Mouse (Mus musculus) kidney, postnatal 0 days (tissue): ENCODE measurements at regions not wholly inside any gene's neighbourhood (a gene's known extent, or its start where the extent isn't known, plus 50 kb on each side); places are given as distances from the start of the nearest gene placed in this dataset.
A peak's percentile ranks its signal among the peaks of the same experiment; 100 is the strongest.

ENCODE experiments used
- ATAC-seq: fragments of 200-750 bp; cut with Nextera tagmentation; replicated peaks from 2 replicates; pipeline ENCODE4 v1.8.0; 2017; ENCODE audit warnings: low read depth, moderate number of reproducible peaks, moderate TSS enrichment, moderate library complexity; ENCODE audit not compliant: low FRiP score
- DNase-seq: peaks from one replicate; pipeline ENCODE4 v3.0.0-alpha.2; 2016; ENCODE audit warnings: low spot score
- H3K27ac ChIP-seq: fragments of 300-500 bp; sonication (generic); 2 replicates; pipeline ENCODE4 v1.5.1; 2014; ENCODE audit warnings: mild to moderate bottlenecking
- H3K27me3 ChIP-seq: fragments of 300-500 bp; sonication (generic); 2 replicates; pipeline ENCODE4 v1.6.1; 2014; ENCODE audit warnings: low read length, mixed read lengths; ENCODE audit not compliant: insufficient read depth
- H3K36me3 ChIP-seq: fragments of 300-500 bp; sonication (generic); 2 replicates; pipeline ENCODE4 v1.6.1; 2014; ENCODE audit warnings: low read length, mixed read lengths; ENCODE audit not compliant: insufficient read depth
- H3K4me1 ChIP-seq: fragments of 300-500 bp; sonication (generic); replicated peaks from 2 replicates; pipeline ENCODE4 v1.6.1; 2014; ENCODE audit warnings: antibody characterized with exemption, low read length, mixed read lengths; ENCODE audit not compliant: insufficient read depth
- H3K4me2 ChIP-seq: fragments of 300-500 bp; sonication (generic); 2 replicates; pipeline ENCODE4 v1.6.1; 2014; ENCODE audit warnings: mild to moderate bottlenecking, low read length, moderate library complexity, mixed read lengths
- H3K4me3 ChIP-seq: fragments of 300-500 bp; sonication (generic); replicated peaks from 2 replicates; pipeline ENCODE4 v1.5.1; 2014; ENCODE audit warnings: low read depth, low read length
- H3K9ac ChIP-seq: fragments of 300-500 bp; sonication (generic); 2 replicates; pipeline ENCODE4 v1.6.1; 2014; ENCODE audit warnings: low read depth, low read length
- H3K9me3 ChIP-seq: fragments of 300-500 bp; sonication (generic); replicated peaks from 2 replicates; pipeline ENCODE4 v1.6.1; 2016; ENCODE audit warnings: low read length, inconsistent platforms, mixed read lengths
- CTCF ChIP-seq: IDR thresholded peaks from 2 replicates; pipeline ENCODE4 v1.5.1; 2016; ENCODE audit warnings: antibody characterized with exemption, low read depth, mild to moderate bottlenecking, moderate library complexity
- WGBS: fragments of 180-500 bp; shearing (Covaris S2); extraction: QIAGEN DNeasy Blood & Tissue Kit; methylation state at CpG from one replicate; pipeline ENCODE4 v1.1.7; 2014; 5-methylcytosine and 5-hydroxymethylcytosine counted together

DNA sequence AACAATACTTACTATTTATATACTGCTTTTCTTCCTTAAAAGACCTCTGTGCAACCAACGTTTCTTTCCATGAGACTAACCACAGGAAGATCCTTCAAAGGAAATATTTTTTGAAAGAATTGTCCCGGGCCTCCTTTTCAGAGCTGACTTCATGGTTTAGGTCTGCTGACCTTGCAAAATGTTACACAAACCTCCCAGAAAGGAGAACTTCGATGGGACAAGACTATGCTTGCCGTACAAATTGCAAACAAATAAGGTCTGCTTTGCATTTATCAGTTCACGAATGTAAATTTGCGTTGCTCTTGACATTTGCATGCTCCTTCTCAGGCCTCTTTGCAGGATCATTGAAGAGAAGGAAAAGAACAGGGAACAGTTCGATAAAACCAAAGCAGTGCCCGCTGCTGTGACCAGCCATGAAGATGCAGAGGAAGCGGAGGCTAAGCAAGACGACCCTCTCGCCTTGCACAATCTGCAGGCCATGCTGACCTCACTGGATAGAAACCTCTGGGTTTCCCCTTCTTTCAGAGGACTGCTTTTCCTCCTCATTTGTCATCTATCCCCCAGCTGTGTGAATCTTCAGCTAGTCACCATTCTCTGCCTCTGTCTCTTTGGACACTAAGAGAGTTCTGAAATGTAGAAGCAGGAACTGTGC is 147.2 kb downstream of the Kctd12 start:
- Histone ChIP-seq H3K4me2 (no peak overlapping the region), H3K27me3 (no peaks in the 10 kb centered on the region), H3K4me1 (no peaks in the 10 kb centered on the region), H3K36me3 (no peaks in the 10 kb centered on the region), H3K4me3 (no peak overlapping the region), H3K27ac (no peak overlapping the region), H3K9me3 (no peaks in the 10 kb centered on the region), H3K9ac (no peak overlapping the region)
- no peak for TF ChIP-seq CTCF
- ATAC-seq, result no peak
- WGBS, result 86% methylated on average over 11 of the region's 11 CpGs
- no peak for DNase-seq

GRCm38 (mm10) chr14:102828442-102828841 is 154.0 kb downstream of the Kctd12 start:
- Histone ChIP-seq H3K4me3 (no peak overlapping the region), H3K9ac (no peak overlapping the region), H3K27ac (no peak overlapping the region), H3K9me3 (no peaks in the 10 kb centered on the region), H3K36me3 (no peaks in the 10 kb centered on the region), H3K4me2 (no peak overlapping the region), H3K4me1 (no peaks in the 10 kb centered on the region), H3K27me3 (no peaks in the 10 kb centered on the region)
- DNase-seq (no peak), ATAC-seq (no peak)
- no peak for TF ChIP-seq CTCF
- 79% methylated on average over 3 of the region's 3 CpGs for WGBS

DNA sequence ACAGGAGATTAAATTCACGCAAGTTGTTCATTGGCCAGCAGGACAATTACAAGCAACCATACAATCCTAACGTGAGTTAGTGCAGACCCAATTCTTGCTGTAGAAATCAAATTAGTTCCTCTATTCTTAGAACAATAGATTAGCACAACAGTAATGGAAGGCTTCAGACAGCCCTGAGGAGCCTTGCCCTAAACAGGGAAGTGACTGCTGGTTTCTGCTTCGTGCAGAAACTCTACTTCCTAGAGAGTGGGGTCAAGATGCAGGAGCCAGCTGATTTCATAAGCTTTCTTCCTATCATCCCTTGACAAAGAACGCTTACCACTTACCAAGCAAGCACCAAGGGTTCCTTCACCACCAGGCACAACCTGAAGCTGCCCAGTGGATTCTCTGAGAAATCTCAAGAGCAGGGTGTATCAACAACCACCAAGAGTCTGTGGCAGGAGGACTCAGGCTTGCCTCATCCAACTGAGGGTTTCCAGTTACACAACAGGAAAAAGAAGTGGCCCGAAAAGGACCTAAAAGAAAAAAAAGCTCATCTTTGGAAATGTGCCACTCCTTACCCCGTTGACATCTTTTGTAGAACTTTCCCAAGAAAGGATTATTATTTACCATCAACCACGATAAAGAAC is 154.6 kb downstream of the Kctd12 start:
- no peak overlapping the region for H3K27ac ChIP-seq
- H3K4me3 ChIP-seq, result no peak overlapping the region
- no peak for TF ChIP-seq CTCF
- no peak overlapping the region for H3K9ac ChIP-seq
- no peaks in the 10 kb centered on the region for H3K27me3 ChIP-seq
- H3K4me2 ChIP-seq, result no peak overlapping the region
- WGBS, result 75% methylated on average over 7 of the region's 7 CpGs
- H3K9me3 ChIP-seq, result no peaks in the 10 kb centered on the region
- ATAC-seq (no peak), DNase-seq (no peak)
- H3K4me1 ChIP-seq, result no peaks in the 10 kb centered on the region
- no peaks in the 10 kb centered on the region for H3K36me3 ChIP-seq

DNA sequence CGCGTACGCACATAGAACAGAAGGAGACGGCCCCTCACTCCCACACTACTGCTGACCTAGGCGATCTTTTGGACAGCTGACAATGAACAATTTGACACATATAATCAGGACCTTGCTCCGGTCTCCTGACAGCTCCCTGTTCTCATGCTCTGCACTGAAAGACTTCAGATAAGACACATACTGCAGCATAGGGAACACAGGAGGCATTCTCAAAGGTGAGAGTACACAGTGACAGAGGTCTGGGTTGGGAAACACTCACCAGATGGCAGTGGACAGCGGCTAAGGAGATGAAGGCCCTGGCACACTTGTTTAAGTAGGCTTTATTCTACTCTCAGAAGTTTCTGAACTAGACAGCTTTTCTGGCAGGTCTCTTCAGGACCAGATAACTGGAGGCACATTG is 156.9 kb downstream of the Kctd12 start:
- Histone ChIP-seq H3K36me3 (no peaks in the 10 kb centered on the region), H3K27ac (no peak overlapping the region), H3K9me3 (no peaks in the 10 kb centered on the region), H3K4me2 (no peak overlapping the region), H3K9ac (no peak overlapping the region), H3K4me3 (no peak overlapping the region), H3K4me1 (no peaks in the 10 kb centered on the region), H3K27me3 (no peaks in the 10 kb centered on the region)
- WGBS, result 83% methylated on average over 7 of the region's 7 CpGs
- no peak for TF ChIP-seq CTCF
- ATAC-seq (no peak), DNase-seq (no peak)

DNA sequence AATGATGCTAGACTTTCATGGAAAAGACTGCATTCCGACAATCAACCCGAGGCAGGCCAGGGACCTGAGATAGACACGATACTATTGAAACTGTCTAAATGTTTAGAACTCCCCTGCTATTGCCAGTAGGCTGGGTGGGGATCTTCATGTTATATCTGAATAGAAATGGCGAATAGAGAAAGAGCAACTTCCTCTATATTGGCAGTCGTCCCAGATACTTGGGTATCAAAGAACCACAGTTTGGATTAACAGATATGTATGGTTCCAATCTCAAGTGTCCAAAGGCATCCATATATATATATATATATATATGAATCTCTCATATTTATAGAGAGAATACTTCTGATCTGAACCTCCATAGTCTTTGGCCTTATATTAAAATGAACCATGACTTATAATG is 161.8 kb downstream of the Kctd12 start:
- Histone ChIP-seq H3K4me1 (no peaks in the 10 kb centered on the region), H3K36me3 (no peaks in the 10 kb centered on the region), H3K4me2 (no peak overlapping the region), H3K27me3 (no peaks in the 10 kb centered on the region), H3K27ac (no peak overlapping the region), H3K9ac (no peak overlapping the region), H3K9me3 (no peaks in the 10 kb centered on the region), H3K4me3 (no peak overlapping the region)
- ATAC-seq (no peak), DNase-seq (no peak)
- no peak for TF ChIP-seq CTCF
- WGBS, result 93% methylated on average over 5 of the region's 5 CpGs

DNA sequence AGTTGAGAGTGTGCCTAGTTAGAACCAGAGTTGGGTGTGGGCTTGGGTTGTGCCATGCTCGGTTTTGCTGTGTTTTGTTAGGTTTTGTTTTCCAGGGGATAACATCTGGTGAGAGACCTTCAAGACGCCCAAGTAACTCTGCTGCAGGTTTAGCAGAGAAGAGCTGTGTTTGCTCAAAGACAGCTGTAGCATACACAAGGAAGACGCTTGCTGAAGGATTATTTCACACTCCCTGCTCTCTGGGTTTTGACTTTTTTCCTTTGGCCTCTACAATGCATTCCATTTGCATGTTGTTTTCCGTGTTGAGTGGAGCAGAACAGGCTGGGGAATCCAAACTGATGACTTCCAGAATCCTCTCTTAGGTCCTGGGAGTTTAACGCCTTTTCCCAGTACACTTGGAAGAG is 170.8 kb downstream of the Kctd12 start:
- Histone ChIP-seq H3K27ac (no peak overlapping the region), H3K36me3 (no peaks in the 10 kb centered on the region), H3K4me3 (no peak overlapping the region), H3K4me1 (no peaks in the 10 kb centered on the region), H3K27me3 (no peaks in the 10 kb centered on the region), H3K9me3 (no peaks in the 10 kb centered on the region), H3K4me2 (no peak overlapping the region), H3K9ac (no peak overlapping the region)
- no peak for TF ChIP-seq CTCF
- DNase-seq, result peak; percentile 67
- WGBS, result 40% methylated on average over 5 of the region's 5 CpGs
- no peak for ATAC-seq
